Mouse (Mus musculus) megakaryocyte, adult 5-6 weeks (primary cell): ENCODE measurements around the gene Lmf1. TPM values are rescaled to one million over a fixed set of nuclear protein-coding genes. Genes with fewer than 3 reads are reported as not detected.

Experiments
- ATAC-seq: 2 replicates; pipeline ENCODE4 v1.8.0; 2016; ENCODE audit warnings: mild to moderate bottlenecking, inconsistent platforms; ENCODE audit not compliant: poor library complexity, severe bottlenecking
- total RNA-seq, 2 experiments: library from RNA; stranded (forward) in 1 of 2; stranded (reverse) in 1 of 2; fragments of 153-499, 151-499 nt in 1 of 2; fragments of 221-1000, 200-1000 nt in 1 of 2; gene quantifications; 2 replicates each; pipeline versions ENCODE4 v1.2.3 to v1.2.4; 2015 to 2017

The Lmf1 gene
- total RNA-seq, 2 experiments from 2014 or later: 16.7 to 38.4 TPM

DNA sequence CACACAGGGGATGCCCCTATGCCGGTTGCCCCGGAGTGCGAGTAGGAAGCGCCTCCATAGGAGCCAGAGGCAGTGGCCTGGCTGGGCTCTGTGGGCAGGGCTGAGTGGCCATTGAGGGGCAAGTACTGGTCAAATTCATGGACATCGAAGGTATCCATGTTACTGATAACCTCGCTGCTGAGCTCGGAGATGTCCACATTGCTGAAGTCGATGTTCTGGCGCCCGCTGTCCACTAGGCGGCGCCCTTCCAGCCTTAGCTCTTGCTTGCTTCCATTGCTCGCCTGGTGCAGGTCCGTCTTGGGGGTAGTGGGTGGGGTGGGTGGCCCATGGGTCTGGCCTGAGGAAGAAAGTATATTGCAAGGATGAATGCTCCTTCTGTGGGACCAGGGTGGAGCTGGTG is 11.1 kb upstream of the Lmf1 start:
- ATAC-seq: peak; percentile 67

DNA sequence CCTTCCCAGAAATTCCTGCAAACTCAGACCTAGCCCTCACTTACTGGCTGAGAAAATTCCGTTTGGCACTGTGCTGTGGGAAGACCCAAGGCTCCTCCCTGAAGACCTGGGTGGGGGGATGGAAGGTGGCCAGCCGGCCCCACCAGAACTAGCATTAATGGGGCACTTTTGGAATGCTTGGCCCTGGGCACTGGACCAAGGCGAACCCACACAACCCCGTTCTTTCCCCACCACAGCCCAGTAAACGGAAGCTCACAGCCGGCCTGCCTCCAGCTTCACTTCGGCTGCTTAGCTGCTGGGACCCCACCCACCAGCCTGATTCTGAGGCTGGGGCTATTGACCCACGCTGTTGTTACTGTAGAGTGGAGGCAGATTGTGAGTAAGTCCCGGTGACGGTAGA is 10.7 kb upstream of the Lmf1 start:
- ATAC-seq: no peak

DNA sequence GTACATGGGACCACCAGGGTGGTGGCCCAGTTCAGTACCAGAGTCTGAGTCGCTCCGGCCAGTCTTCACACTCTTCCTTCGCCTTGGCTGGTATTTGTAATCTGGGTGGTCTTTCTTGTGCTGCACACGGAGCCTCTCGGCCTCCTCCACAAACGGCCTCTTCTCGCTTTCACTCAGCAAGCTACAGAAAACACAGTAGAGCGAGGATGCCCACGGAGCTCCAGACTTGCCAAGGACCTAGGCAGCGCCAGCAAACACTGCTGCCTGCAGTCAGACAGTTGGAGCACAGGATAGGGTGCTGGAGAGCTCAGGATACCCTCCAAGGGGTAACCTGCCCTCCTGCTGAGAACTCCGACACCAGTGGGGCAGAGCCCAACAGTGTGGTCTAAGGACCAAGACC is 10.0 kb upstream of the Lmf1 start:
- ATAC-seq: no peak

GRCm38 (mm10) chr17:25569833-25570647 is 8.8 kb upstream of the Lmf1 start:
- no peak for ATAC-seq

DNA sequence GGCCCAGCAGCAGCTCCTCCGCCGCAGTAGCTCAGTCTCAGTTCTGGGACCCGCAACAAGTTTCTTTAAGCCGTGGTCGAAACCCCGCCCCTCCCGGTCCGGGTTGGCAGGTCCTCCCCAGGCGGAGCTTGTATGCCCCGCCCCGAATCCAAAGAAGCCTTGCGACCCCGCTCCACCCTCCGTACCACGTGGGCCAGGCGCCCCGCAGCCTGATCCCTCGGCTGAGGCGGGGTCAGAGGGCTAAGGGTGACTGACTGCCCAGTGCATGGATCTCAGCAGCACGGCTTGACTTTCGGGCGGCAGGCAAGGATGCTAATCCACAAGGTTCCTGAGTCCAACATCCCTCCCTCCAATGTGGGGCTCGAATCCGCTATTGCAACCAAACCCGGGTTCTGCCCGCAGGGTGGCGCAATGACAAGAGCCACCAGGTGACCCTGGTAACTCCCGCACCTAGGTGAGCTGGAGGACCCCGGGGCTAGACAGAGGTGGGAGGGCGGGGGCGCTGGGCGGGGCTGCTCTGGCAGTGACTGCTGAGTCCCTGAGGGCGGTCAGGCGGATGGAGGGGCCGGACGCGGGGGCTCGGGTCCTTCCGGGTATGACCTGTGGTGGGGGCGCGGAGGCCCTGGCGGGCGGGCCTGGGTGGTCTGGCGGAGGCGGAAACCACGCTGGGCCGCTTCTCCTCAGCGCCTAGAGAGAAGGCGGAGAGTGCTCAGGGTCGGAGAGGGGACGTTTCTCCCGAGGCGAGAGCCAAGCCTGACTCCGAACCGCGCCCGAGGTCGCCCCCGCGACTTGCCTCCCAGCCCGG is 8.0 kb upstream of the Lmf1 start, which contains the start of gene Sox8:
Gene Sox8, minus strand, starts transcription at position 39 of the 805 bp plus-strand sequence.
- peak; percentile 45; the same call in 1 of the 2 replicates for ATAC-seq

DNA sequence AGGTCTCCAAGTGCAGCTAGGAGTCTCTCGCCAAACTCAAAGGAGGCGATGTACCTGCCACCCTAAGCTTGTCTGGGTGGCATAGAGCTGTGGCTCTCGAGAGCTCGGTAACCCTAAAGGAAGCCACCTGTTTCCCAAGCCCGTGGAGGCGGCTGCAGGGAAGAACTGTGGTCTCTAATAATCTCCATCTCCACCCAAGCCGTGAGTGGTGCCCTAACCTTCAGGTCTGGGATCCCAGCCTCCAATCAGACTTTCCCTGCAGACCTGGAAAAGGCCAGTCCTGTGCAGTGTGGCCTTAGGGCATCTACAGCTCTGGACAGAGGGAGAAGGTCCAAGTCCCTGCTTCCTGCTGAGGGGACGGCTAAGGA is 7.4 kb upstream of the Lmf1 start:
- no peak for ATAC-seq

DNA sequence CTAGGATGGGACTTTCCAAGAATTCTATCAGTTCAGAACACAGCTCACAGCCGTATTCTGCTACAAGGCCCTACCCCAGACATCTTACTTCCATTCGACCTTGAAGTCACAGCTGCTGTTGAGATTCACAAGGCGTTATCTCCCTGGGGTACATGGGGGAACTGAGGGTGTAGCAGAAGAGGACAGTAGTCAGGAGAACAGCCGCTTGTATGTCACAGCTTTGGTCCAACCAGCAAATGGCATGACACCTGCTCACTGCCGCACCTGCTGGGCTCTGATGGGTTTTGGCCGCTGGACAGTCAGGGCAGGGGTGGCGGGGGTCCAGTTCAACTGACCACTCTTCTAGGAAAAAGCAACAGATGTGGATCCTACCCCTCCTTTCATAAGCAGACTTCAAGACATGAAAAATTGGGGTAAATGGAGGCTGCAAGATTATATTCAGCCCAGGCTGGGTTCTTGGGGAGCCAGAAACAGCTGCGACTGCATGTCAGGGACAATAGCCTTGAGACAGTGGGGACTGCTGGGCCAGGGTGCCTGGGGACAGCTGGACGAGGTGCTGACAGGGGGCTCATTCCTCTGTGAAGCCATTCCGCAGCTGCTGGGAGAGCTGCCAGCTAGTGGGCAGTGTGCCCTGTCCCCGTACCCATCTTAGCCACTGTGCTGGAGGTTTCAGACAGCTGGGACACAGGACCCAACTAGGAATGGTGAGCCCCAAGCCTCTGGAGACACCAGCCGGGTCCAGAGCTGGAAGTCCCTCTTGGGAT is 3.5 kb upstream of the Lmf1 start:
- no peak for ATAC-seq

DNA sequence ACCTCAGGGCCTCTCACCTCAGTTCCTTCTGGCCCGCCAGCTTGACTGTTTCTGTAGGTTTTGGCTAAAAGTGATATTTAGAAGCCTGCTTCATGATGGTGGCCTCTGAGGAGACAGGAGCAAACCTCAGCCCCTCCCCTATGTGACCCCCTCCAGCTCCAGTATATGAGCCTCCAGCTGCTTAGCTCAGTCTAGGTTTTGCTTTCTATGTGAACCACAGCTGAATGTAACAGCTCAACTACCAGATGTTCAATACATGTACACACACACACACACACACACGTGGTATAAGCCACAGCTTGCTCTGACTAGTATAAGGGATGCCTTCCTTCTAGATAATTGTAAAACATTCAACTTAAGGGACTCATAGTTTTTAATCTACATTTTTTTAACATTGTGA is 2.9 kb upstream of the Lmf1 start:
- ATAC-seq: no peak

DNA sequence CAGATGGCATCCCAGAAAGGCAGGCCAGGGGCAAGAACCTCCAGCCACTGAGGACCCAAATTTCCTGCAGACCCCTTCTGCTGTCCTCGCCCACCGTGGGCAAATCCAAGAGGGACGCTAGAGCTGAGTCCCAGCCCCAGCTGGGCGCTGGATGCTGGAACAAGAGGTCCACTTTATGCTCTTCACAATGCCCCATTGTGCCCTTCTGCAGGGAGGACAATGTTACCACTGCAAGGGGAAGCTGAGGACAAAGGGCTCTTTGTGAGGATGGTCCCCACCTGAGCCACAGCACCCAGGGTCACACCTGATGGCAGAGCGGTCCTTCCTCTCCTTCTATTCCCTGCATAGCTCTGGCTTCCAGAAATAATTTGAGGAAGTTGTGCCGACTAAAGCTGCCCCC is 1.6 kb upstream of the Lmf1 start:
- ATAC-seq: no peak

DNA sequence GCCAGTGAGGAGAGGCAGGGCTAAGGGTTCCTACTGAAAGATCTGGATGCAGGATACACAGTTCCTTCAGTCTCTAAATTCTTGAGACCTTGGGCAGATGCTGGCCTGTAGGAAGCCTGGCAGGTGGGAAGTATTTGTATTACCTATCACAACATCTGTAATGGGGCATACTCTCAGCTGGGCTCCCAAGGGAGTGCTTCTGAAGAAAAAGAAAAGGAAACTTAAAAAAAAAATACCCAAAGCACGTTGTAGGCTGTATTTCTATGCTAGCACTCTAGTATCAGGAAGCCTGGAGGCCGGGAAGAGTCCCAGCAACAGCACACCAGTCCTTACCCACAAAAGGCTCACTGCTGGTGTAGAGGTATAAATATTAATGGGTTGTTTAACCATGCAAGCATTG is 1.2 kb upstream of the Lmf1 start:
- no peak for ATAC-seq

DNA sequence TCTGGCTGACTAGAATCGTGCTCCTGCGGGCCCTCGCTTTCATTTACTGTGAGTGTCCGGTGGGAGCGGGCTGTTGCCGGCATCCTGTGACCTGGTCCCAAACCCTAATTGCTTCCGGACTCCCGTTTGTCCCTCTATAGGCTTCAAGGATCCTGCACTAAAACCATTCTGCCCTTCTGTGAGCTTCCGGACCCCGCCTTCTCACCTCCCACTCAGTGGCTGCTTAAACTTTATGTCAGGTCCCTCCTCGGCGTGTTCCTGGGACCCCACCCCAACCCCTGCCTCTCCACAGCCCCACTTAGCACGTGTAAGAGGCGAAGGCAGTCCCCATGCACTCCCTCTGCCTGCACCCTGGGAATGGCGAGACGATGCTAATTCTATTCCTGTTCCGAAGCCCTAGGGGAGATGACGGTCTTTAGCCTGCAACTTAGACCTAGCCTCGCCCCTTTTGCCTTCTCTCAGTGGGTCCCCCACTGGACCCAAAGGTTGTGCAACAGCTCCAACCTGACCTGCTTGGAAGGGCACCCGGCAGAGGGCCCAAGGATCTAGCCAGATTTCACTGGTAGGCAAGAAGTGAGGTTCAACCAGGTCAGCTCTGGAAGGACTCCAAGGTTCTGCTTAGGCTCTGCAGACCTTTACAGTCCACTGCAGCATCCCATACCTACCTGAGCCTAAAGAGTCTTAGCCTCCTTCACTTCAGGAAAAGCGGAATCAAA is 605 bp downstream of the Lmf1 start:
- no peak; the same call in 1 of the 2 replicates for ATAC-seq

GRCm38 (mm10) chr17:25582076-25582475 is 3.2 kb downstream of the Lmf1 start:
- no peak for ATAC-seq

- no peak for ATAC-seq
Observed at GRCm38 (mm10) chr17:25583099-25583498, 4.2 kb downstream of the Lmf1 start.

GRCm38 (mm10) chr17:25583858-25584257 is 5.0 kb downstream of the Lmf1 start:
- ATAC-seq: peak; percentile 75

- no peak for ATAC-seq
Observed at GRCm38 (mm10) chr17:25584646-25585045, 5.8 kb downstream of the Lmf1 start.

DNA sequence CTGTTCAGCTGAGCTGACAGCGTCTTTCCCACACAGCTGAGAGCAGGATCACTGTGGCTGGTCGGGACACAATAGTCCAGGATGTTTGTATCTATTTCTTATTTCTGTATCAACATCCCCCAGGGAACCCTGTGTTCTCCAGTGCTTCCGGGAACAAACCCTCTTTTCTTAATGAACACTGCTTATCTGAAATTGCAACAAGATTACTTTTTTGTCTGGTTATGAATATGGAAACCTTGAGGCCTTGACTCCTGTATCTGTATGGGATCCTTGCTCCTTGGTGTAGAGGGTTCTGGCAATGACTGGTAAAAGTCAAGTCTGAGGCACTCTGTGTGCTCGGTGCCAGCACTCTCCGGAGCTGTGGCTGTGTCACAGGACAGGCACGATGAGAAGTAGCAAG is 11.2 kb downstream of the Lmf1 start:
- no peak for ATAC-seq

DNA sequence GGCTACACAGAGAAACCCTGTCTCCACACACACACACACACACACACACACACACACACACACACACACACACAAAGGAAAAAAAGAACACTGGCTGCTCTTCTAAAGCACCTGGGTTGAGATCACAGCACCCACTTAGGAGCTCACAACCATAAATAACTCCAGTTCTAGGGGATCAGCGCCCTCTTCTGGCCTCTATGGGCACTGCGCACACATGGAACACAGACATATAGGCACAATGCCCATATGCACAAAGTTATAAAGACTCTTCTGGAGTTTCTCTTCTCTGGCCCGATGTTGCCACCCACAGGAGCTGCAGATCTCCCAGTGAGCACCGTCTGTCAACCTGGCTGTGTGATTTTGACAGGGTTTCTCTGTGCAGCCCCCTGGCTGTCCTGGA is 12.1 kb downstream of the Lmf1 start:
- no peak for ATAC-seq

DNA sequence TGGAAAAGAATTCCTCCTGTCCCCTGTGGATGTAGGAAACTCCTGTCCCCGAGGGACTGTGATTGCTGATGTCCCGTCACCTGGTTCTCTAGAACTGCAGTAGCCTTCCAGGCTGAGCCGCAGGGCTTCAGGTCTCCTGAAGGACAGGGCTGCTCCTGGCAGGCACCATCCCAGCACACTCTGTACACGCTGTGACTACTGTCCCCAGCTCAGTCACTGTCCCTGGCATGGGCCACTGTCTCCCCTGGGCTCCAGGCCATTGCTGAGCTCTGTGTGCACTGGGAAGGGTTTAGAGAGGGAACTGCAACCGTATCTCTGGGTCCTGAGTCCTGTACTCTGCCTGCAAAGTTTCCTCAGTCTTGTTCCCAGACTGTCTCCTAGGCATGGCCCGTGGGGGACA is 13.5 kb downstream of the Lmf1 start:
- no peak for ATAC-seq

GRCm38 (mm10) chr17:25593411-25594261 is 14.8 kb downstream of the Lmf1 start:
- no peak for ATAC-seq

GRCm38 (mm10) chr17:25595495-25595894 is 16.6 kb downstream of the Lmf1 start:
- ATAC-seq: no peak
